Mouse (Mus musculus): Measurements from ENCODE around the gene Tmem72.

GRCm38 (mm10) chr6:116638871-116639270 lies 77.8 kb downstream of the Tmem72 start:
- TF ChIP-seq CTCF (IDR thresholded peaks at IDR 0.05; ENCODE audit: control insufficient read depth, insufficient read depth, insufficient replicate concordance, low read depth, low read length) (no peak), POLR2A (IDR thresholded peaks at IDR 0.05; ENCODE audit: control insufficient read depth, low read depth, low read length) (no peak)
